12 mouse cellular contexts compared by ENCODE assay signal in the genomic region with DNA sequence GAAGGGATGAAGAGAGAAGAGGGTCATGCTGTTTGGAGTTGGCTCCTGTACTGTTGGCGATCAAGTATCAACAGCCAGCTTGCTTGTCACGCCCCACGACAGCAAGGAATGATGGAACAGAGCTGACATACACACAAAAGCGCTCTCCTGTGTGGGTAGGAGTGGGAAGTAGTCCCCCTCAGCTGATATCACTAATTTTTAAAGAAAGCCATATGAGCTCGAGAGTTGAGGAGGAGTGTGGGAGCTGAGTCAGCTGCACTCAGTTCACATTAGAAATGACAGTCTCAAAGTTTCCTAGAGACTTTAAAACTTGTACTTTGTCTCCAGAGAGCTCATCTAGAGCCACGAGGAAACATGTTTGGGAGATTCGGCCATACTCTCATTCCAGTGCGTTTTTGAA.
"Had no signal": no experiment of that assay in that cellular context is flagged by ENCODE, and none has a peak within 500 bp of the region (broad histone marks: within the 10 kb centered on the region; RNA-seq: fewer than 3 reads in every experiment).

No protein-coding gene starts in this region.

- DNase-seq: liver, postnatal 0 days; lung, adult 2 months; lung, postnatal 14 days; lung, postnatal 36 days; right cerebral cortex, postnatal 14 days; spleen, adult 18-20 months; thymus, adult 18-20 months; thymus, postnatal 14 days; thymus, postnatal 36 days had no signal

- ATAC-seq: liver, postnatal 0 days; lung, postnatal 0 days; midbrain, embryonic 13.5 days; midbrain, embryonic 15.5 days had no signal
